Mouse (Mus musculus): ENCODE measurements around the gene Fbxl16. TPM values are rescaled to one million over a fixed set of nuclear protein-coding genes. Genes with fewer than 3 reads are reported as not detected.
"Not testable (repeated sequence)": the region's sequence is repeated elsewhere in the genome, so short reads cannot be mapped to it uniquely, and the experiment has no call there.

The Fbxl16 gene
- total and polyA plus RNA-seq, 3 experiments = 1.1 to 3.2 (median 1.4) TPM

DNA sequence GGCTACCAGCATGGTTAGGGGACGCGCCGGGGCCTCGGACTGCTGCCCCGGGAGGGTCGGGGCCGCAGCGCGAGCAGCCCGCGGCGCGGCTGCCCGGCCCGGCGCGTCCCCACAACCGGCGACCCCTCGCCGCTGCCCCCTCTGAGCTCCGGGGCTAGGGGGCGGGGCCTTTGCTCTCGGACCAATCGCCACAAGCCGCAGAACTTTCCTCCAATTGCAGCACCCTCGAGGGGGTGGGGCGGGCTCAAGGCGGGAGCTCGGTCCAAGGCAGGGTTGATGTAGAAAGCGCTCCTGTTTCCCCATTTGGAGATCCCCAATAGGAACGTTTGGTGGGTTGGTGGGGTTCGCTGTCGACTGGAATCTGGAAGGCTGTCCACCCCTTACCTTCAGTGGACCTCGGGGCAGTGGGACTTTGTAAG is 11.9 kb upstream of the Fbxl16 start, which contains the start of gene Metrn:
TSS of gene Metrn (minus strand) at position 186 of the 419 bp plus-strand sequence.
- under 1% methylated on average over 35 of the region's 35 CpGs for WGBS
- Histone ChIP-seq H3K4me3 (peak within 1 kb of the TSS; percentile 65), H3K79me2 (replicated peaks; ENCODE audit: control insufficient read depth, insufficient read depth, low read length) (no peaks in the 10 kb centered on the region), H3K27me3 (ENCODE audit: control insufficient read depth, insufficient read depth, low read length) (no peaks in the 10 kb centered on the region), H3K27ac (peak within 1 kb of the TSS; percentile 55; the same call in 1 of the 2 replicates), H3K9ac (ENCODE audit: low read depth, low read length) (peak within 1 kb of the TSS; percentile 72), H3K36me3 (ENCODE audit: control insufficient read depth, insufficient read depth, low read length) (no peaks in the 10 kb centered on the region), H3K4me1 (ENCODE audit: control insufficient read depth, insufficient read depth, low read length) (peaks cover 11% of the 10 kb centered on the region)
- intact Hi-C loops (cut with DNase I) = loop anchor here (1.0 kb wide), 1 partner anchor 23 kb away; no protein-coding TSS in a partner anchor
- DNase-seq = peak; percentile 91
- TF ChIP-seq CTCF (IDR thresholded peaks at IDR 0.05) = no peak
- TF ChIP-seq POLR2A (IDR thresholded peaks at IDR 0.05; ENCODE audit: insufficient read depth, low read depth, low read length) = no peak
- no peak for TF ChIP-seq EP300 (IDR thresholded peaks at IDR 0.05; ENCODE audit: insufficient read depth, low read depth, low read length)

DNA sequence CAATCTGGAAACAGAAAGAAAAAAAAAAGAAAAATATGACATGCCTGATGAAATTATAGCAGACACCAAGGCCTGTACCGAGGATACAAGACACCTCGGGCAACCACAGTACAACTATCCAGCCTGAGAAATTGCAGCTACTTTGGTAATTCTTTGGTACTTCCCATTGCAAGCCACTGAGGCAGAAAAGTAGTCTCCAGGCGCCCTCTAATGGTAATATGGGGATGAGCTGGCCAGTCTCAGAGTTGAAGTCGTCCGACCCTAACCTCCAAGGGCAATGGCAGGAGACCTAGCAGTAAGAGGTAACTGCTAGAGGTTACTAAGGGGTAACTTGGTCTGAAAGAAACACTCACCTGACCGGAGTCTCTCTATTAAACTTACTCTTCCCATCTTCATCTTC is 7.9 kb upstream of the Fbxl16 start:
- no peak overlapping the region for H3K27ac ChIP-seq
- no peaks in the 10 kb centered on the region for H3K36me3 ChIP-seq (ENCODE audit: control insufficient read depth, insufficient read depth, low read length)
- no peaks in the 10 kb centered on the region for H3K27me3 ChIP-seq (ENCODE audit: control insufficient read depth, insufficient read depth, low read length)
- peak; percentile 69 to 70 for DNase-seq
- TF ChIP-seq CTCF (IDR thresholded peaks at IDR 0.05) = peak; percentile 97
- TF ChIP-seq EP300 (IDR thresholded peaks at IDR 0.05; ENCODE audit: insufficient read depth, low read depth, low read length) = peak; percentile 70; the same call in 1 of the 2 replicates
- no peak for TF ChIP-seq POLR2A (IDR thresholded peaks at IDR 0.05; ENCODE audit: insufficient read depth, low read depth, low read length)
- H3K79me2 ChIP-seq (replicated peaks; ENCODE audit: control insufficient read depth, insufficient read depth, low read length) = no peaks in the 10 kb centered on the region
- WGBS = 5% methylated on average over 6 of the region's 6 CpGs
- no peak overlapping the region for H3K4me3 ChIP-seq
- intact Hi-C loops (cut with DNase I) = loop anchor here (1.0 to 5.0 kb wide), 3 partner anchors 28 to 324 kb away; partner anchors contain the start of gene Narfl
- peaks cover 2% of the 10 kb centered on the region for H3K4me1 ChIP-seq (ENCODE audit: control insufficient read depth, insufficient read depth, low read length)
- no peak overlapping the region for H3K9ac ChIP-seq (ENCODE audit: low read depth, low read length)

DNA sequence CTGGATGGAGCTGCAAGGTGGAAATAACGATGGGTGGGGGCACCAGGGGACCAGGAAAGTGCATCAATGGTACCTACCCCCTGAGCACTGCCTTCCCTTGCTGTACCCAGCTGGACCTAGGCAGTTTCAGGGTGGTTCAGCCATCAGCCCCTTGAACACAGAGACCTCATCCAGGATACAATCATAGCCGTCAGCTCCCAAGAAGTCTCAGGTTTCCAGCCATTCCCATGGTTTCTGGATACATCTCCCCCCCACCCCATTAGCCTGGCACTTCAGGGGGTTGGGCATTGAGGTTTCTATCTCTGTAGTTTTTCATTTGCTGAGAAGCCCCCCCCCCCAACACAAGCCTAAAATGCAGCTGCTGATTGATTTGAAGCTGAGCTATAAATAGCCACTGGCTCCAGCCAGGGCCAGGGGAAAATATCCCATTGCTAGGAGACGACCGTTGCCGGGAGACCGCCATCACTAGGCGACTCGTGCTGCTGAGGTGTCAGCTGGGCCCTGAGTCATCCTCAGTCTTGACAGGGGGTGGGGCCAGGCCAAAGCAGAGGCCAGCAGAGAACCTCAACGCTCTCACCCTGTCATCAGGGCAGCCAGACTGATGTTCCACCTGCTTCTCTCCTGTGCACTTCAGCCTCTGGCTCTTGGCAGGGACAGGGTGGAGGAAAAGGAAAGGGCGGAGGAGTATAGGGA is 5.9 kb upstream of the Fbxl16 start:
- intact Hi-C loops (cut with DNase I) = loop anchor here (5.0 kb wide), 2 partner anchors 236 to 326 kb away; no protein-coding TSS in a partner anchor
- H3K27me3 ChIP-seq (ENCODE audit: control insufficient read depth, insufficient read depth, low read length) = no peaks in the 10 kb centered on the region
- peak; percentile 63 to 68 for DNase-seq
- H3K4me1 ChIP-seq (ENCODE audit: control insufficient read depth, insufficient read depth, low read length) = no peaks in the 10 kb centered on the region
- H3K79me2 ChIP-seq (replicated peaks; ENCODE audit: control insufficient read depth, insufficient read depth, low read length) = no peaks in the 10 kb centered on the region
- no peak overlapping the region for H3K27ac ChIP-seq
- no peak overlapping the region for H3K9ac ChIP-seq (ENCODE audit: low read depth, low read length)
- no peaks in the 10 kb centered on the region for H3K36me3 ChIP-seq (ENCODE audit: control insufficient read depth, insufficient read depth, low read length)
- 11% methylated on average over 10 of the region's 10 CpGs for WGBS
- H3K4me3 ChIP-seq = no peak overlapping the region
- TF ChIP-seq EP300 (IDR thresholded peaks at IDR 0.05; ENCODE audit: insufficient read depth, low read depth, low read length) (no peak), POLR2A (IDR thresholded peaks at IDR 0.05; ENCODE audit: insufficient read depth, low read depth, low read length) (no peak), CTCF (IDR thresholded peaks at IDR 0.05) (no peak)

DNA sequence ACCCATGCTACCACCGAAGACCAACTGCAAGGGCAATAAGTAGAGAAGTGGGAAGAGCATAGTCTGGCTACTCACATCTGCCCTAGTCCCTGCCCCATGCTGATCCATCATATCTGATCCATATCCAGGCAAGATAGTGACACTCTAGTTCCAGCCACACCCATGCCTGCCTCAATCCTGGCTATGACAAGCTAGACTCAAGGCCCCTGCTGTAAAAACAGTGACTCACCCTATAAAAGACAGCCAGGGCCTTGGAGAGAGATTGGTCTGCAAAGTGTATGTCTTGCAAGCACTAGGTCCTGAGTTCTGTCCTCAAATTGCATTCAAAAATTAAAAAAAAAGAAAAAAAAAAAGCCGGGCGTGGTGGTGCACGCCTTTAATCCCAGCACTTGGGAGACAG is 2.4 kb upstream of the Fbxl16 start:
- Histone ChIP-seq H3K79me2 (replicated peaks; ENCODE audit: control insufficient read depth, insufficient read depth, low read length) (no peaks in the 10 kb centered on the region), H3K4me3 (no peak overlapping the region), H3K9ac (ENCODE audit: low read depth, low read length) (no peak overlapping the region), H3K27ac (no peak overlapping the region), H3K36me3 (ENCODE audit: control insufficient read depth, insufficient read depth, low read length) (no peaks in the 10 kb centered on the region), H3K27me3 (ENCODE audit: control insufficient read depth, insufficient read depth, low read length) (no peaks in the 10 kb centered on the region), H3K4me1 (ENCODE audit: control insufficient read depth, insufficient read depth, low read length) (no peaks in the 10 kb centered on the region; the same call in 1 of the 2 replicates)
- TF ChIP-seq EP300 (IDR thresholded peaks at IDR 0.05; ENCODE audit: insufficient read depth, low read depth, low read length) (no peak), POLR2A (IDR thresholded peaks at IDR 0.05; ENCODE audit: insufficient read depth, low read depth, low read length) (no peak), CTCF (IDR thresholded peaks at IDR 0.05) (no peak)
- intact Hi-C loops (cut with DNase I) = no loop called here
- WGBS = 81% methylated on average over 4 of the region's 4 CpGs
- DNase-seq = no peak

DNA sequence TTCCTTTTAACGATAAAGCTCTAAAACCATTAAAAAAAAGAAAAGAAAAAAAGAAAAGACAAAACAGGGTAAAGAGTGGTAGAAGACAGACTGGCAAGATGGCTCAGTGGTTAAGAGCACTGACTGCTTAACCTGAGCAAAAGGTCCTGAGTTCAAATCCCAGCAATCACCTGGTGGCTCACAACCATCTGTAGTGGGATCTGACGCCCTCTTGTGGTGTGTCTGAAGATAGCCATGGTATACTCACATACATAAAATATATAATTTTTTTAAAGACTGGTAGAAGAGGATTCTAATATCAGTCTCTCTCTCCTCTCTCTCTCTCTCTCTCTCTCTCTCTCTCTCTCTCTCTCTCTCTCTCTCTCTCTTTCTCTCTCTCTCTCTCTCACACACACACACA is 1.4 kb upstream of the Fbxl16 start:
- H3K36me3 ChIP-seq (ENCODE audit: control insufficient read depth, insufficient read depth, low read length); H3K27ac ChIP-seq; DNase-seq; H3K79me2 ChIP-seq (replicated peaks; ENCODE audit: control insufficient read depth, insufficient read depth, low read length); intact Hi-C loops (cut with DNase I); H3K4me3 ChIP-seq; H3K27me3 ChIP-seq (ENCODE audit: control insufficient read depth, insufficient read depth, low read length); H3K4me1 ChIP-seq (ENCODE audit: control insufficient read depth, insufficient read depth, low read length); H3K9ac ChIP-seq (ENCODE audit: low read depth, low read length): not testable (repeated sequence)
- 45% methylated on average over 2 of the region's 2 CpGs for WGBS

DNA sequence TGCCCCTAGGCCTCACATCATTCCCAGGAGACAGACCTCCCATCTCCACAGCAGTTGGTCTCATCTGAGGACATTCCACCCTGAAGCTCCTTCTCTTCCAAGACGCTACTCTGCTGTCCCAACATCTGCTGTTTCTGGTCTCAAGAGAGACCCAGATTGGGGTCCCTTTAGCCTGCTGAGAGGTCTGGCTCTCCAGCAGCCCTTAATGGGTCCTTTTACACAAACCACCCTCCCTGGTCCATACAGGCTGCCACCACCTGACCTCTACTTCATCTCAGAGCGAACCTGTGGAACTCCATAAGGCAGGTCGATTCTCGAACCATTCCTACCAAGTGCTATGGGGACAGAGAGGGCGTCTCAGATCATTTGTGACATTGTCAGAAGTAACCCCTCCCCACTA is 857 bp upstream of the Fbxl16 start:
- intact Hi-C loops (cut with DNase I) = no loop called here
- H3K4me3 ChIP-seq = no peak overlapping the region
- H3K36me3 ChIP-seq (ENCODE audit: control insufficient read depth, insufficient read depth, low read length) = no peaks in the 10 kb centered on the region
- H3K9ac ChIP-seq (ENCODE audit: low read depth, low read length) = no peak overlapping the region
- no peak for TF ChIP-seq POLR2A (IDR thresholded peaks at IDR 0.05; ENCODE audit: insufficient read depth, low read depth, low read length)
- TF ChIP-seq EP300 (IDR thresholded peaks at IDR 0.05; ENCODE audit: insufficient read depth, low read depth, low read length) = no peak
- TF ChIP-seq CTCF (IDR thresholded peaks at IDR 0.05) = no peak
- H3K4me1 ChIP-seq (ENCODE audit: control insufficient read depth, insufficient read depth, low read length) = no peaks in the 10 kb centered on the region; the same call in 1 of the 2 replicates
- H3K79me2 ChIP-seq (replicated peaks; ENCODE audit: control insufficient read depth, insufficient read depth, low read length) = no peaks in the 10 kb centered on the region
- H3K27ac ChIP-seq = no peak overlapping the region
- DNase-seq = no peak
- no peaks in the 10 kb centered on the region for H3K27me3 ChIP-seq (ENCODE audit: control insufficient read depth, insufficient read depth, low read length)
- WGBS = 49% methylated on average over 5 of the region's 5 CpGs

Measured in heart, adult 2 months (tissue).